ENCODE assay signal across 11 mouse cellular contexts in the genomic region with DNA sequence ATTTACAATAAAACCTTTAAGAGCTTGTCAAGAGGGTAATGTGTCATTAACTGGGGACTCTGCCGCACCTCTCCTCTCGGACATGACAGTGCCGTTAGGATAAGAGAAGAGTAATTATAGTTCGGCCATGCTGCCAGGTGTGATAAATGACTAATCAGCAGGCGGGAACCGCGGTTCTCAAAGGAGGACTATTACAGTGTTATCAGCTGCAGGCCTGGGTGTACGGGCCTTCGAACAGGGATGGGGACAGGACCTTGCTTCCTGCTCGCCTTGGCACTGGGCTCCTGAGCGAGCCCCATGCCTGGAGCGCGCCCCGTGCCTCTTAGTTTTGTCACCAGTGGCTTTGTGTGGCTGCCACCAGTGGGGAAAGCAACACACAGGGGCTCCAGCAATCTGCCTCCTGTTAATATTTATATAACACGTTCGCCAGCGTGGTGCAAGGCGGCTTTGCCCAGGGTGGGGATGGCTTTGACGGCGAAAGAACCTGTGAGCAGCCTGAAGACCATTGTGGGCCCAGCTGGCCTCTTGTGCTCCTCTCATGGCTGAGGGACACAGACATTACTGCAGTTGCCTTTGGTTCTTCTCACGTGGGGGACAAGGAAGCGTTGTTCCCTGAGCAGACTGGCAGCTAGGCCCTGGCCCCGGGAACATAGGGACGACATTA.
A peak's percentile ranks its signal among the peaks of the same experiment; 100 is the strongest.
DNase-seq lines count a peak whose midpoint lies in the region; ATAC-seq and TF ChIP-seq lines count a peak whose summit lies in the region.
"Had no signal": no experiment of that assay in that cellular context is flagged by ENCODE, and none has a peak within 500 bp of the region (broad histone marks: within the 10 kb centered on the region; RNA-seq: fewer than 3 reads in every experiment).

No protein-coding gene starts in this region.

- no peak for DNase-seq in heart, postnatal 36 days
- DNase-seq in midbrain, embryonic 14.5 days: peak; percentile 44
- DNase-seq in gastrocnemius, adult 8-10 months (ENCODE audit: low spot score in 2 of 2): no peak
- no peak for DNase-seq in adrenal gland, adult 2 months
- no peak for DNase-seq in lung, postnatal 0 days (ENCODE audit: low spot score)
- DNase-seq: lung, embryonic 14.5 days had no signal

- no peak for ATAC-seq in heart, embryonic 13.5 days (ENCODE audit: extremely low read depth, insufficient number of reproducible peaks, low FRiP score, low TSS enrichment)
- ATAC-seq in heart, embryonic 15.5 days (replicated peaks; ENCODE audit: insufficient number of reproducible peaks, insufficient read depth, low FRiP score, low read depth): no peak
- 0 out of 2 replicates have a peak, but pooled peaks have one; percentile 36 for ATAC-seq in intestine, postnatal 0 days
- no peak for ATAC-seq in midbrain, embryonic 14.5 days (ENCODE audit: low FRiP score, low TSS enrichment)
- no peak for ATAC-seq in lung, postnatal 0 days

- H3K9ac ChIP-seq in heart, embryonic 13.5 days: 0 out of 2 replicates have a peak overlapping the region, but pooled peaks have one; percentile 37
- no peak overlapping the region; the same call in 1 of the 2 replicates for H3K9ac ChIP-seq in heart, embryonic 15.5 days
- no peak overlapping the region for H3K9ac ChIP-seq in intestine, postnatal 0 days (ENCODE audit: low read depth, low read length)
- H3K9ac ChIP-seq in midbrain, embryonic 14.5 days (replicated peaks; ENCODE audit: low read length): no peak overlapping the region
- no peak overlapping the region for H3K9ac ChIP-seq in lung, postnatal 0 days (replicated peaks; ENCODE audit: low read depth)
- H3K9ac ChIP-seq: lung, embryonic 14.5 days had no signal

- H3K4me3 ChIP-seq in heart, embryonic 13.5 days: no peak overlapping the region
- H3K4me3 ChIP-seq in heart, embryonic 15.5 days: no peak overlapping the region
- no peak overlapping the region for H3K4me3 ChIP-seq in intestine, postnatal 0 days (ENCODE audit: low read depth, low read length)
- no peak overlapping the region for H3K4me3 ChIP-seq in midbrain, embryonic 14.5 days (replicated peaks; ENCODE audit: low read depth, low read length)
- no peak overlapping the region for H3K4me3 ChIP-seq in lung, postnatal 0 days (ENCODE audit: low read depth, low read length)
- H3K4me3 ChIP-seq: left cerebral cortex, adult 2 months had no signal

- H3K9me3 ChIP-seq in heart, embryonic 13.5 days: no peaks in the 10 kb centered on the region
- no peaks in the 10 kb centered on the region for H3K9me3 ChIP-seq in heart, embryonic 15.5 days (replicated peaks)
- no peaks in the 10 kb centered on the region for H3K9me3 ChIP-seq in intestine, postnatal 0 days (ENCODE audit: control insufficient read depth)
- H3K9me3 ChIP-seq in midbrain, embryonic 14.5 days (ENCODE audit: control insufficient read depth, low read length): no peaks in the 10 kb centered on the region
- no peaks in the 10 kb centered on the region for H3K9me3 ChIP-seq in lung, postnatal 0 days (ENCODE audit: low read length)

- no peak for TF ChIP-seq EP300 in lung, postnatal 0 days (IDR thresholded peaks at IDR 0.05)

- H3K27ac ChIP-seq in heart, embryonic 13.5 days (replicated peaks): peak overlapping the region; percentile 70
- peak overlapping the region; percentile 33 for H3K27ac ChIP-seq in heart, embryonic 15.5 days
- no peak overlapping the region for H3K27ac ChIP-seq in intestine, postnatal 0 days (ENCODE audit: low read depth, low read length)
- no peak overlapping the region; the same call in 1 of the 2 replicates for H3K27ac ChIP-seq in midbrain, embryonic 14.5 days (replicated peaks; ENCODE audit: low read depth, low read length)
- H3K27ac ChIP-seq in lung, postnatal 0 days (ENCODE audit: low read length): no peak overlapping the region
- H3K27ac ChIP-seq: kidney, postnatal 0 days; left cerebral cortex, adult 2 months had no signal

- 40% methylated on average over 24 of the region's 24 CpGs for WGBS in heart, embryonic 13.5 days
- WGBS in heart, embryonic 15.5 days: 40% methylated on average over 24 of the region's 24 CpGs
- WGBS in intestine, postnatal 0 days: 40% methylated on average over 24 of the region's 24 CpGs
- WGBS in midbrain, embryonic 14.5 days: 61% methylated on average over 24 of the region's 24 CpGs
- WGBS in lung, postnatal 0 days: 42% methylated on average over 24 of the region's 24 CpGs

- peaks cover 37% of the 10 kb centered on the region for H3K4me1 ChIP-seq in heart, embryonic 13.5 days
- peaks cover 35% of the 10 kb centered on the region for H3K4me1 ChIP-seq in heart, embryonic 15.5 days (replicated peaks)
- no peaks in the 10 kb centered on the region for H3K4me1 ChIP-seq in intestine, postnatal 0 days (replicated peaks; ENCODE audit: control insufficient read depth, insufficient read depth, low read length)
- H3K4me1 ChIP-seq in midbrain, embryonic 14.5 days (ENCODE audit: control insufficient read depth, insufficient read depth, low read length): peaks cover 26% of the 10 kb centered on the region
- H3K4me1 ChIP-seq in lung, postnatal 0 days (ENCODE audit: insufficient read depth, low read depth, low read length): no peaks in the 10 kb centered on the region

- no peak for TF ChIP-seq CTCF in intestine, postnatal 0 days (IDR thresholded peaks at IDR 0.05; ENCODE audit: low read depth)
- TF ChIP-seq CTCF in lung, postnatal 0 days (IDR thresholded peaks at IDR 0.05): no peak

- peak overlapping the region; percentile 25; the same call in 1 of the 2 replicates for H3K4me2 ChIP-seq in heart, embryonic 13.5 days
- H3K4me2 ChIP-seq in heart, embryonic 15.5 days: peak overlapping the region; percentile 22; the same call in 1 of the 2 replicates
- peak overlapping the region; percentile 43 for H3K4me2 ChIP-seq in intestine, postnatal 0 days (replicated peaks; ENCODE audit: low read depth)
- H3K4me2 ChIP-seq in midbrain, embryonic 14.5 days (ENCODE audit: low read length): no peak overlapping the region
- no peak overlapping the region for H3K4me2 ChIP-seq in lung, postnatal 0 days (replicated peaks; ENCODE audit: low read depth, low read length)
- H3K4me2 ChIP-seq: lung, embryonic 14.5 days had no signal

- intact Hi-C loops in heart, postnatal 36 days (cut with DNase I): no loop called here

- no peaks in the 10 kb centered on the region for H3K36me3 ChIP-seq in heart, embryonic 13.5 days
- H3K36me3 ChIP-seq in heart, embryonic 15.5 days: no peaks in the 10 kb centered on the region
- H3K36me3 ChIP-seq in intestine, postnatal 0 days (ENCODE audit: control insufficient read depth, insufficient read depth): no peaks in the 10 kb centered on the region
- H3K36me3 ChIP-seq in midbrain, embryonic 14.5 days (ENCODE audit: control insufficient read depth, insufficient read depth, low read length): no peaks in the 10 kb centered on the region
- no peaks in the 10 kb centered on the region for H3K36me3 ChIP-seq in lung, postnatal 0 days (ENCODE audit: insufficient read depth, low read length)

- H3K27me3 ChIP-seq in heart, embryonic 13.5 days (replicated peaks): peaks cover 25% of the 10 kb centered on the region; the same call in 1 of the 2 replicates
- H3K27me3 ChIP-seq in heart, embryonic 15.5 days: no peaks in the 10 kb centered on the region
- no peaks in the 10 kb centered on the region for H3K27me3 ChIP-seq in intestine, postnatal 0 days (replicated peaks; ENCODE audit: control insufficient read depth, insufficient read depth, low read length)
- peaks cover 9% of the 10 kb centered on the region; the same call in 1 of the 2 replicates for H3K27me3 ChIP-seq in midbrain, embryonic 14.5 days (ENCODE audit: control insufficient read depth, insufficient read depth, low read length)
- H3K27me3 ChIP-seq in lung, postnatal 0 days (replicated peaks; ENCODE audit: insufficient read depth, low read length): no peaks in the 10 kb centered on the region

Comparison
In these comparisons a context has a peak if more than half of its experiments do, and no peak if none do; other contexts are left out.
1. H3K27ac ChIP-seq: peak in heart, embryonic 13.5 days (single experiment) and heart, embryonic 15.5 days (single experiment); none in intestine, postnatal 0 days (single experiment), midbrain, embryonic 14.5 days (single experiment) and lung, postnatal 0 days (single experiment).
2. H3K4me2 ChIP-seq: peak in heart, embryonic 13.5 days (single experiment), heart, embryonic 15.5 days (single experiment) and intestine, postnatal 0 days (single experiment); none in midbrain, embryonic 14.5 days (single experiment) and lung, postnatal 0 days (single experiment).